Mouse (Mus musculus) cortical plate, adult 2 months (tissue): ENCODE results near the gene Cracr2b. TPM values are rescaled to one million over a fixed set of nuclear protein-coding genes. Genes with fewer than 3 reads are reported as not detected.

Experiments used
- H3K27ac ChIP-seq: fragments of 200-500 bp; 2 replicates; pipeline ENCODE4 v1.5.1; 2012; ENCODE audit warnings: low read length, control low read depth, inconsistent platforms; ENCODE audit not compliant: insufficient read depth
- H3K4me1 ChIP-seq: fragments of 200-500 bp; 2 replicates; pipeline ENCODE4 v1.6.1; 2011; ENCODE audit warnings: low read length; ENCODE audit not compliant: control insufficient read depth, insufficient read depth
- H3K4me3 ChIP-seq: fragments of 200-500 bp; 2 replicates; pipeline ENCODE4 v1.5.1; 2011; ENCODE audit warnings: mild to moderate bottlenecking, low read length, control low read depth; ENCODE audit not compliant: insufficient read depth
- CTCF ChIP-seq: fragments of 200-500 bp; IDR thresholded peaks from 2 replicates; pipeline ENCODE4 v1.5.1; 2011; ENCODE audit warnings: mild to moderate bottlenecking, control low read depth, low read length; ENCODE audit not compliant: insufficient read depth; ENCODE audit errors: extremely low read depth
- POLR2A ChIP-seq: fragments of 200-500 bp; IDR thresholded peaks from 2 replicates; pipeline ENCODE4 v1.6.1; 2011; ENCODE audit warnings: mild to moderate bottlenecking, low read length, control low read depth; ENCODE audit not compliant: insufficient read depth; ENCODE audit errors: extremely low read depth
- polyA plus RNA-seq: library from polyadenylated mRNA; depleted of rRNA; stranded (reverse); fragments of >200 nt; gene quantifications from 2 replicates; pipeline ENCODE4 v1.2.3, GENCODE M21; 2012

Cracr2b gene
- polyA plus RNA-seq, 1 experiment: 4.8 TPM

DNA sequence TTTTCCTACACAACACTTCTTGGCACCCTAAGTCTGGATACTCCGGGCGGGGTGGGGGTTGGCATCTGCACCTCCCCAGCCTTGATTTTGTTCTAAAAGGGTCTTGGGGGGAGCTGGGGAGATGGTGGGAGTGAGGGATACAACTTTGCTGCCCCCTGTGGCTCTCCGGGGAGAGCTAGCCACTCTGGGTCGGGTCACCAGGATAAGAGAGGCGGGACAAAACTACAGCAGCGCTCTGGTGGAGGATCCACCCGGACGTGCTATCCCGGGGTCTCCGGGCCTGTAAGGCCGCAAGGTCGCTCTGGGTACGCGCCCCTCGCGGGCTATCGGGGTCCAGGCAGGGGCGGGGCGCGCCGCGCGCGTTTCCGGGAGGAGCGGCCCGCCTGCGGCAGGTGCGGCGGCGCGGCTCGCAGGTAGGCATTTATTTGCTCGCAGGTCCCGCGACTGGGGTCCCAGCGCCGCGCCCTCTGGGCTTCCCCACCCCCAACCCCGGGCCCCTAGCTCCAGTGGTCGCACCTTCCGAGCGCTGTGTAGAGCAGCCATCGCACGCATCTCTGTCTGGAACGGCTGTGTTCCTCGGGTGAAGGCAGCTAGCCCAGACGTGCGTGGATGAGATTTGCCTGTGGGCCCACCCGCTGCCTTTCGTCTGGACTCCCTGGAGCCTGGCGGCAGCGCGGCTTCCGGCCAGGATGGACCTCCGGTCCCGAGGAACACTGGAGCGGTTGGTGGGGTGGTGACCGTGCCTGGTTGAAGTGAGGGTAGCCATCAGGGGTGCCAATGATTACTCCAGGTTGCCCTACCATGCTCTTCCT is 833 bp downstream of the Cracr2b start:
- Histone ChIP-seq H3K27ac (no peak overlapping the region), H3K4me3 (0 out of 2 replicates have a peak overlapping the region, but pooled peaks have one; percentile 14), H3K4me1 (no peaks in the 10 kb centered on the region)
- TF ChIP-seq POLR2A: no peak
- no peak for TF ChIP-seq CTCF

DNA sequence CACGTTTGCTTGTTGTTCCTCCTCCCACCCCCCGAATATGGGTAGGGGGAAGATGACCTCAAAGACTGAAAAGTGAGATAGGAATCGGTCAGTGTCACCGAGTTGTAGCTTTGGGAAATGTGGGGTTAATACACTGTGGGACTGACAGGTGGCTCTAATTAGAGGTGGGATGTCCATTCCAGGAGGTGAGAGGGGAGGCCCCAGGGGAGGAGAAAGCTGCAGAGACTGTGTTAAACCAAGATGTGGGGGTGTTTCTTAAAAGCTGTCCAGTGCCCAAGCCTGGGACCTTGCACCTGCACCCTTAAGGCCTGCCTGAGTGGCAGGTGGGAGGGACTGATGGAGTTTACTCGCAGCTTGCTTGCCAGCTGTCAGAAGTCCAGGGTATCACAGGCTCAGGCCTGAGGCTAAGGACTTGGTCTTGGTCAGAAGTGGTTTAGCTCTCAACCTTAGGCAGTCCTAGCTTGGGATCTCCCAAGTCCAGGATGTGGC is 1.5 kb downstream of the Cracr2b start:
- Histone ChIP-seq H3K4me1 (no peaks in the 10 kb centered on the region), H3K27ac (no peak overlapping the region), H3K4me3 (no peak overlapping the region)
- TF ChIP-seq POLR2A (no peak), CTCF (no peak)

DNA sequence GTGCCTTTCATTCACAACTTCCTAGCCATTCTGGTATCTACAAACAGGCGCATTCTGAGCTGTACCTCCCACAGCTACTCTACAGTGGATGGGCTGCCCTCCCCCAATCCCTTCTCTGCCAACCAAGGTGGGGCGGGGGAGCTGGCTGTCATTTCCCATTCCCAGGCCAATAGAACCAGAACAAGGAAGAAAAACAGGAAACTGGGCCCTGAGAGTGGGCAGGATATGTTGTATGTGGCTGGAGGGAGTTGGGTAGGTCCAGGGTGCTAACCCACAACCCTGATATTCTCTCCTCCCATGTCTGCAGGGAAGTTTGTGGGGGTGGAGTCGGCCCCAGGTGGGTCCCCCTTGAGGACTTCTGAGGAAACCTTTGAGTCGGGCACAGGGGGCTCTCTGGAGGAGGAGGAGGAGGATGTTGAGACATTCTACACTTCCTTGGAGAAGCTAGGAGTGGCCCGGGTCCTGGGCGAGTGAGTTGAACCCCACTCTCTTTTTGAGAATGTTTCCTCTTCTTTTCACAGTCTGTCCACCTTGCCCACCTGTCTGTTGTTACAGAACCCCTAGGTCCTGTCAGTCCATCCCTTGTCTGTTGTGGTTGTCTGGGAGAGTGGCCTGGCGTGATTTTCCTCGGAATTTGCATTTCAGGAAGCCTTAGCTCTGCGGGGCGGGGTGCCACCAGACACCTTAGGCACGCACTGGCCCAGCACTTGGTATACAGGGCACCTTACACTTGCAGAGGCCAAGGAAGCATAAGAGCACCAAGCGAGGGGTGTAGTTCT is 3.1 kb downstream of the Cracr2b start:
- TF ChIP-seq POLR2A: no peak
- no peak for TF ChIP-seq CTCF
- H3K4me1 ChIP-seq: peaks cover 2% of the 10 kb centered on the region; the same call in 1 of the 2 replicates
- peak overlapping the region; percentile 24; the same call in 1 of the 2 replicates for H3K27ac ChIP-seq
- peak overlapping the region; percentile 4; the same call in 1 of the 2 replicates for H3K4me3 ChIP-seq

DNA sequence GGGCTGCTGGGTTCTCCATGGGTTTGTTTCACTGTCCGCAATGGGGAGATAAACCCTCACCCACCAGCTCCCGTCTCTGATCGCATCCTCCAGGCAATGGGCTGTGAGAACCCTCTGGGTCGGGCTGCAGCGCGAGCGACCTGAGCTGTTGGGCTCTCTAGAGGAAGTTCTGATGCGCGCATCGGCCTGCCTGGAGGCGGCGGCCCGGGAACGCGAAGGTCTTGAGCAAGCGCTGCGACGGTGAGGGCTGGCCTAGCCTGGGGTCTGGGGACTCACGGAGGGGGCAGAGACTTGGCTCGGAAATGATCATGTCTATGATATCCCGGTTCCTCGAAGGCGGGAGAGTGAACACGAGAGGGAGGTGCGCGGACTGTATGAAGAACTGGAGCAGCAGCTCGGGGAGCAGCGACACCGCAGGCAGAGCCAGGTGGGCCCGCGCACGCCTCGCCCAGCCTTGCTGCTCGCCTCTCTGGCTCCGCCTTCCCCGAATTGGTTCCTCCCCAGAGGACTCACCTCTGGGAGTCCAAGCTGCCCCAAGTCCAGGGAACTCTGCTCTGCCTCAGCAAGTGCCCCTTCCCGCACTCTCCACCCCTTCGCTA is 3.8 kb downstream of the Cracr2b start:
- Histone ChIP-seq H3K27ac (peak overlapping the region; percentile 24; the same call in 1 of the 2 replicates), H3K4me3 (peak overlapping the region; percentile 4; the same call in 1 of the 2 replicates), H3K4me1 (peaks cover 7% of the 10 kb centered on the region)
- TF ChIP-seq CTCF (no peak), POLR2A (no peak)

DNA sequence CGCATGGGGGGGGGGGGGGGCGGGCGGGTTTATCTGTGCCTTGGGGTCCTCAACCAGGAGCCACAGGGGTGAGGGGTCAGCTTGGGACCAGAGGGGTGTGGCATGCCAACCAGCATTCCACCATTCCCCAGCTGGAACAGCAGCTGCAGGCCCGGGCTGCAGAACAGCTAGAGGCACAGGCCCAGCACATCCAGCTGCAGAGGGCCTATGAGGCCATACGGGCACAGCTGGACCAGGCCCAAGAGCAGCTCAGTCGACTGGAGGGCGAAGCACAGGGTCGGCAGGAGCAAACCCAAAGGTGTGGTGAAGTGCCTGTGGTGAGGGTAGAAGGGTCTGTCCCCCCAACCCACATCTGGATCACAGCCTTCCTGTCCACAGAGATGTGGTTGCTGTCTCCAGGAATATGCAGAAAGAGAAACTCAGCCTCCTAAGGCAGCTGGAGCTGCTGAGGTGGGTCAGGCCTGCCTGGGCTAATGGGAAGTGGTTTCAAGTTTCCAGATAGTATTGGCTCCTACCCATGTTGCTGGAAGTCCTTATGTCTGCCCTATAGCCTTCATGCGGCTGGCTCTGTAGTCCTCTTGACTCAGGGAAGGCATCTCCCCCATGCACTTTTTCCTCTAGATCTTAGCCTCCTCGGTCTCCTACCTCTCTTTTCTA is 4.6 kb downstream of the Cracr2b start:
- H3K27ac ChIP-seq: no peak overlapping the region
- TF ChIP-seq POLR2A: no peak
- no peak for TF ChIP-seq CTCF
- H3K4me3 ChIP-seq: no peak overlapping the region
- H3K4me1 ChIP-seq: peaks cover 7% of the 10 kb centered on the region

DNA sequence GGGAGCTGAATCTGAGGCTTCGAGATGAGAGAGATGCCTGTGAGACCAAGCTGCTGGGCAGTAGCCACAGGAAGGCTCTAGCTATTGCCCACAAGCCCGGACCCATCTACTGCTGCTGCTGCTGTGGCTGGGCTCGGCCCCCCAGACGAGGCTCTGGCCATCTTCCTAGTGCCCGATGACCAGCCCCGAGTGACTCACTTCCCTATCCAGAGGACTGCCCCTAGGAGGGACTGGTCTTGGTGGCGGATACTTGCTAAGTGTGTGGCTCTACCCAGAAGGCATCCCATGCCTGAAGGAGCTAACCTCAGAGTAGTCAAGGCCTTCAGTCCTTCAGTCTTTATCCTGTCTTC is 5.1 kb downstream of the Cracr2b start:
- Histone ChIP-seq H3K27ac (no peak overlapping the region), H3K4me3 (no peak overlapping the region), H3K4me1 (peaks cover 7% of the 10 kb centered on the region)
- TF ChIP-seq CTCF: no peak

DNA sequence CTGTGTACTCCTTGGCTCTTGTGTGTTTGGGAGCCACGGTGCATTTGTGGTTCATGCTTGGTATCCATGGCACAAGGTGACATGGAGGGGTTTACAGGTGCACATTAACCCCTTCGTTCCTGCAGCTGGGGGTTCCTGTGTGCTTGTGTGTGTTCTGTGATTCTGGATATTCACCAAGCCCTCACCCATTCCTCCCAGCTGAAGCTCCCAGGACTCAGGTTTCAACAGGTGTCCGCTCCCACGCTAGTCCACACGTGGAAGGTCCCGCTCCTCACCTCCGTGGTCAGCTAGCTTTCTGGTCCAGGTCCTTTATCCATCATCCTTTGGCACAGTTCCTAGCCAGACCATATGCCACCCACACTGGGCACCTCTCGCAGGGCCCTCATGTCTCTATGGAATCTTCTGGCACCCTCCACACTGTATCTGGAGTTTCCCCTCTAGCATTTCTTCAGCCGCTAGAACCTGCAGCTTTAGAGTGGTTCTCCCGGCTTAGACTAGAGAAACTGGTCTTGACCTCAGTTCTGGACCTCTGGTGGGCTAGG is 5.8 kb downstream of the Cracr2b start:
- TF ChIP-seq POLR2A (no peak), CTCF (no peak)
- no peak overlapping the region for H3K27ac ChIP-seq
- peaks cover 7% of the 10 kb centered on the region for H3K4me1 ChIP-seq
- H3K4me3 ChIP-seq: peak overlapping the region; percentile 62; the same call in 1 of the 2 replicates

DNA sequence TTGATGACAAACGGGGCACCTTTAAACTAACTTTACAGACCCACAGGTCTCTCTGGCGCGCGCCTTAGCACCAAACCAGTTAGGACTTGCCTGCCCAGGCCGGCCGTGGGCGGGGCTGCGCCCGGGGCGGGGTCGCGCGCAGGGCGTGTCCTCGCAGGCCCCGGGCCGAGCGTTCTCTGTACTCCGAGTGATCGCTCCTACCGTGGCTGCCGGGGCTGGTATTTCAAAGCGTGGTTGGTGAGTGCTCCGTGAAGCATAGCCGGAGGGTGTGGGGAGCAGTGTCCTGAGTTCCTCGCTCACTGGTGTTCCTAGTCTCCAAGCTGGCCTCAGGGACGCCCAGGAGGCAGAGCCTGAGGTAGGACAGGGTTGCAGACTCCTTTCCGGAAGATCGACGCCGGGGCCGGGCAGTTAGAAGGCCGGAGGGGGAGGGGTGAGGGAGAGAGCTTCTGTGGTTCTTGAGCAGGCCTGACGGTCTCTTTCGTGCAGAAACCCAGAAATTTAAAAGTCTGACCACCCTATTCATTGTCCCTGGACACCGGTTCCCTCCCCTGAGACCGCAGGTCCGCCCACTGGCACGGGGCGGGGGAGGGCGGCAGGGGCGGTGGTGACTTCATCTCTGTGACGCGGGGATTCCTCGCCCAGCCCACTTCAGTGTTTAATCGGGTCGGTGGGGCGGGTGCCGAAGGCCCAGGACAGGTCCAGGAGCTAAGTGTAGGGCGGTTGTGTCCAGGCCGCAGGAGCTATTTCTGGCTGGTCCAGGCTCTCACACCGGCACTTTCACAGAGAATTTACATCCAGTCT is 6.5 kb downstream of the Cracr2b start, which contains the start of gene Cd151:
Cd151 (plus strand) TSS at position 163 of the 801 bp plus-strand sequence.
- TF ChIP-seq CTCF (no peak), POLR2A (peak; percentile 36; the same call in 1 of the 2 replicates)
- Histone ChIP-seq H3K27ac (peak within 1 kb of the TSS; percentile 71), H3K4me1 (peaks cover 7% of the 10 kb centered on the region), H3K4me3 (peak within 1 kb of the TSS; percentile 62)

DNA sequence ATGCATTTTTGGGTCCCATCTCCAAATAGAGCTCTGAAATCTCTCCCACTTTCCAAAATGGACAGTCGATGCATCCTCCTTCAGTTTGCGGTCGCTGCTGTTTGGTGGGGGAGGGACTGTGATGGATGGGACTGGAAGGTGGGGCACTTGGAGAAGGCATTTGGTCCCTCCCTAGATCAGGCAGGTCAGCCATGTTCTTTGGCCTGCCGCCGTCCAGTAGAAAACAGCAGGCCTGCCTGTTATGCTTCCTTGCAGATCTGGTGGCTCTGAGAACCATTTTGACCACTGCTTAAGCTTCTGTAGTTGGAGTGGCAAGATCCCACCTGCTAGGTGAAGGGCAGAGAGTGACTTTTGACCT is 7.2 kb downstream of the Cracr2b start:
- H3K27ac ChIP-seq: peak overlapping the region; percentile 71
- H3K4me1 ChIP-seq: peaks cover 7% of the 10 kb centered on the region
- no peak for TF ChIP-seq POLR2A
- TF ChIP-seq CTCF: no peak
- H3K4me3 ChIP-seq: peak overlapping the region; percentile 62
